Mouse (Mus musculus): ENCODE measurements around the gene Asic3. TPM values are rescaled to one million over a fixed set of nuclear protein-coding genes. Genes with fewer than 3 reads are reported as not detected.

The Asic3 gene
- polyA plus RNA-seq, 1 experiment from 2014 or later = not detected

GRCm38 (mm10) chr5:24445428-24446080, 32.4 kb downstream of the Asic3 start:
- Histone ChIP-seq H3K4me1 (peaks cover 36% of the 10 kb centered on the region), H3K27ac (peak overlapping the region; percentile 78), H3K4me3 (peak overlapping the region; percentile 94), H3K9me3 (replicated peaks) (no peaks in the 10 kb centered on the region), H3K27me3 (peaks cover 12% of the 10 kb centered on the region), H3K9ac (peak overlapping the region; percentile 92), H3K36me3 (ENCODE audit: poor library complexity, severe bottlenecking) (peaks cover 33% of the 10 kb centered on the region), H3K4me2 (peak overlapping the region; percentile 97)
- WGBS = 54% methylated on average over 20 of the region's 20 CpGs
- peak; percentile 1; the same call in 1 of the 2 replicates for ATAC-seq

DNA sequence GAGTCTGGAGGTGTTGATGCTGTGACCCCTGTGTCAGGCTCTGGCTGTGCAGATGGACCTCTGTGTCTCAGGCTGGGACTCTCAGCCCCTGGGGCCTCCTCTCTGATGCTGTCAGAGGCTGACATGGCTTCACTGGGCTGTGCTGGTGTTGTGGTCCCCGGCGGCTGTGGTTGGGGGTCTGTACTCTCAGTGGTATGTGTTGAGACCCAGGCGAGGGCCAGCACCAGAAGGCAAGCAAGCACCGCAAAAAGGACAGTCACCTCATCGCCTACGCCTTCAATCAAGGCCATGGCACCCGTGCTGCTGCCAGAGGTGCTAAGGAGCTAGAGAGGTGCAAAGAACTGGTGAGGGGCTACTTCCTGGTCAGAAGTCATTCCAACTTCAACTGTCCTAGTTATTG, 33.4 kb downstream of the Asic3 start:
- Histone ChIP-seq H3K9ac (no peak overlapping the region), H3K4me3 (peak overlapping the region; percentile 59)
- WGBS = 95% methylated on average over 7 of the region's 7 CpGs

GRCm38 (mm10) chr5:24447624-24448298, 34.6 kb downstream of the Asic3 start, which contains the start of gene Tmub1:
Tmub1 (minus strand) TSS chr5:24447854.
- ATAC-seq = peak; percentile 48
- Histone ChIP-seq H3K4me3 (peak within 1 kb of the TSS; percentile 59), H3K4me2 (peak within 1 kb of the TSS; percentile 87), H3K27ac (peak within 1 kb of the TSS; percentile 10; the same call in 1 of the 2 replicates), H3K9me3 (replicated peaks) (no peaks in the 10 kb centered on the region), H3K9ac (peak within 1 kb of the TSS; percentile 77), H3K4me1 (peaks cover 44% of the 10 kb centered on the region), H3K27me3 (peaks cover 12% of the 10 kb centered on the region), H3K36me3 (ENCODE audit: poor library complexity, severe bottlenecking) (peaks cover 12% of the 10 kb centered on the region)
- WGBS = 1% methylated on average over 34 of the region's 34 CpGs

More for the DNA sequence above, 33.4 kb downstream of the Asic3 start:
- peak overlapping the region; percentile 87 for H3K4me2 ChIP-seq
- H3K4me1 ChIP-seq = peaks cover 43% of the 10 kb centered on the region
- peaks cover 22% of the 10 kb centered on the region for H3K36me3 ChIP-seq (ENCODE audit: poor library complexity, severe bottlenecking)
- no peaks in the 10 kb centered on the region for H3K9me3 ChIP-seq (replicated peaks)
- ATAC-seq = no peak
- peaks cover 12% of the 10 kb centered on the region for H3K27me3 ChIP-seq
- H3K27ac ChIP-seq = no peak overlapping the region

DNA sequence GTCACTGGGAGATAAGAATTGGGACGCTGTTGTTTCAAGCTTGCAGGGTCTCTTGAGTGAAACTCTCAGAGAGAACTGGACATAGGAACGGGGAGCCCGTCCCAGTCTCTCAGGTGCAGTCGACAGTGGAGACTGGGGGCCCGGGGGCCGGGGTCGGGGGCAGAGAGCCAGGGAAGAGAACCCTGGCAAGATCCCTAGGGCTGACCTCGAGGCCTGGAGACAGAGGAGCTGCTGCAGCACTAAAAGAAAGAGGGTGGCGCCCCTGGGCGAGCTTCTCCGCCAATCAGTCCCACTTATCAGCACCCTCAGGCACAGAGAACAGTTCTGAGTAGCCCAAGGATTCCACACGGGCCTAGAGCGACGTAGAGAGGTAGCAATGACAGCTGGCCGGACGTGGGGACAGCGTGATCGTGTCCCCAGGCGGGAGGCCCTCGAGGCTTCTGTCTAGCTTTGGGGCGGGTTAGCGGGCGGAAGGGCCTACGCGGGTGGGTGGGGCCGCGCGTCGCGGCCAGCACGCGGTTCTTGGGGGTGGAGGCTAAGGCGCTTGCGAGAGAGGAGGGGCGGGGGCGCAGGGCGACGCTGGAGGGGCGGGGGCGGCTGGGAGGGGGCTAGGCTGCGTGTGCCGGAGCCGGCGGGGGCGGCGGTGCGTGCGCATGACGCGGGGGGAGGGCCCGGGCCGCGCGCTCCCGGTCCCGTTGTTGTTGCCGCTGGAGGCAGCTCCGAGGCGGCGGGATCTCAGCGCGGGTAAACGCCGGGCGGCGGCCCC, 38.3 kb downstream of the Asic3 start:
- Histone ChIP-seq H3K36me3 (ENCODE audit: poor library complexity, severe bottlenecking) (peaks cover 5% of the 10 kb centered on the region; the same call in 1 of the 2 replicates), H3K9ac (peak overlapping the region; percentile 96), H3K4me2 (peak overlapping the region; percentile 100), H3K27me3 (peaks cover 12% of the 10 kb centered on the region), H3K27ac (peak overlapping the region; percentile 93), H3K9me3 (replicated peaks) (no peaks in the 10 kb centered on the region), H3K4me1 (peaks cover 62% of the 10 kb centered on the region), H3K4me3 (peak overlapping the region; percentile 94)
- ATAC-seq = peak; percentile 73
- WGBS = 2% methylated on average over 37 of the region's 66 CpGs

DNA sequence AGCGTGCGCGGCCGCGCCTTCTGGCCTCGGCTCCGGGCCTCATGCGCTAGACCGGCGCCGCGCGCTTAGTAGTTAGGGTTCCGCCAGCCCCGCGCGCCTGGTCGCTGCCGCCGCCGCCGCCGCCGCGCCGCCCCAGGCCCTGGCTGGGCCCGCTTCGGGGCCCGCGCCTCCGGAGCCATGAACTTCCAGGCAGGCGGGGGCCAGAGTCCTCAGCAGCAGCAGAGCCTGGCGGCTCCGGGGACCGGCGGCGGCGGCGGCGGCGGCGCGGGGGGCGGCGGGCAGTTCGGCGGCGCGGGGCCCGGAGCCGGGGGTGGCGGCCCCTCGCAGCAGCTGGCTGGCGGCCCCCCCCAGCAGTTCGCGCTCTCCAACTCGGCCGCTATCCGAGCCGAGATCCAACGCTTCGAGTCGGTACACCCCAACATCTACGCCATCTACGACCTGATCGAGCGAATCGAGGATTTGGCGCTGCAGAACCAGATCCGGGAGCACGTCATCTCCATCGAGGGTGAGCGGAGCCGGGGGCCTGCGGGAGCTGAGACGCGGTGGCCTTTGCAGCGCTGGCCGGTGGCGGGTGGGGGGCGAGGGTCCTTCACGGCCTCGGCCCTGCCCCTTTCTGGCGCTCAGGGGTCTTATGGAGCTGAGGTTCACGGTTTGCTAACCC, 39.0 kb downstream of the Asic3 start, which contains the start of gene Agap3:
Gene Agap3, plus strand, starts transcription at position 148 of the 661 bp plus-strand sequence.
- peak within 1 kb of the TSS; percentile 94 for H3K4me3 ChIP-seq
- peak within 1 kb of the TSS; percentile 96 for H3K9ac ChIP-seq
- peak within 1 kb of the TSS; percentile 93 for H3K27ac ChIP-seq
- ATAC-seq = peak; percentile 58
- H3K4me2 ChIP-seq = peak within 1 kb of the TSS; percentile 100
- H3K36me3 ChIP-seq (ENCODE audit: poor library complexity, severe bottlenecking) = peaks cover 8% of the 10 kb centered on the region; the same call in 1 of the 2 replicates
- H3K4me1 ChIP-seq = peaks cover 57% of the 10 kb centered on the region
- H3K27me3 ChIP-seq = peaks cover 12% of the 10 kb centered on the region
- under 1% methylated on average over 34 of the region's 85 CpGs for WGBS
- H3K9me3 ChIP-seq (replicated peaks) = no peaks in the 10 kb centered on the region

DNA sequence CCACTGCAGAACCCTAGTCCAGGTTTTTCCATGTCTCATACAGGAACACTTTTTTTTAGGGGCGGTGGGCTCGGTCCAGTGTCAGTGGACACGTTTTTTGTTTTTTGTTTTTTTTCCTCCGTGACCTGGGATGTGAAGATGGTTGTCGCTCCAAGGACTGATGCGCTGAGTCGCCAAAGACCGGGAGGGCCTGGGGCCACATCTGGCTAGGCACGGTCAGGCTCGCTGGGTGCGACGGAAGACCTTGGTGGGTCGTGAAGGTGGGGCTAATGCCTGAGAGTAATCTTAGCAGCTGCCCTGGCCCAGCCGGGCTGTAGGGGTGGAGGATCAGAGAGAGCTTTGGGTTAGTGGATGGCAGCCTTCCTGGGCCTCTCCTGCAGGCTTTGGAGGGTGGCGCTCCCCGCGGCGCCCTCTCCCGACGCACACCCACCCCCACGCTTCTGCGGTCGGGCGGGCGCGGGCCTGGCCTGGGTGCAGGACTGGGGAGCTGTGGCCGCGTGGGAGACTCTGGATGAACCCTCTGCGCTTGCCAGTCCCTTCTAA, 39.6 kb downstream of the Asic3 start:
- Histone ChIP-seq H3K27me3 (peaks cover 12% of the 10 kb centered on the region), H3K27ac (peak overlapping the region; percentile 93), H3K9me3 (replicated peaks) (no peaks in the 10 kb centered on the region), H3K4me3 (peak overlapping the region; percentile 94), H3K4me1 (peaks cover 51% of the 10 kb centered on the region), H3K4me2 (peak overlapping the region; percentile 100), H3K36me3 (ENCODE audit: poor library complexity, severe bottlenecking) (peaks cover 14% of the 10 kb centered on the region; the same call in 1 of the 2 replicates), H3K9ac (peak overlapping the region; percentile 96)
- ATAC-seq = 0 out of 2 replicates have a peak, but pooled peaks have one; percentile 0
- WGBS = under 1% methylated on average over 28 of the region's 29 CpGs

DNA sequence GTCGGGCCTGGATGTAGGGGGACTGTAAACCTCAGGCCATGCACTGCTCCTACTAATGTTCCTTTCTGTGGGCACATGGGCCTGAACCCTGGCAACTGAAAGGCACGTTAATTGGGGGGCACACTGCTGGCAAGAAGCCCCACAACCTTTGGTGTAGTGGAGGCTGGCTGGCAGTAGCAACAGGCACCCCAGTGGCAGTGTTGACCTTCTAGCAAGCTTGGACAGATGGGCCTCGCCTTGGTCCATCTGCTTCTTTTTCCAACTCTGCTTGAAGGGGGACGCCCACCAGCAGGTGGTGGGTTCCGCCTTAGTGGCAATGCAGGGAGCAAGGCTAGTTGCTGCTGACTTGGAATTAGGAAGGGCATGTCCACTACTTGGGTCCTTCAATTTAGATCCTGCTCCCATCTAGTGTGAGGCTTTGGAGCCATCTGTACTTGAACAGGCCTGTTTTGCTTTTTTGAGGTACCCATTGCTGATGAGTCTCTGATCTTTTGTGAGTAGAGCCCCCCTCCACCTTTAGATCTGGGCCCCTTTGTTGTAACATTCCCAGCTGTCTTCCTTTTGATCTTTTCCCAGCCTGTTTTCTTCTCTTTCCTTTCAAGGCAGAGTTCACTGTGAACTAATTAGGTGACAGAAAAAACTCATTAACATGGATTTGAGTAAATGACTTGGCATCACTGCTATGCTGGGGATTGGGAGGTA, 40.2 kb downstream of the Asic3 start:
- WGBS = 4% methylated on average over 5 of the region's 5 CpGs
- Histone ChIP-seq H3K4me1 (peaks cover 46% of the 10 kb centered on the region), H3K9ac (peak overlapping the region; percentile 96), H3K27ac (peak overlapping the region; percentile 93), H3K36me3 (ENCODE audit: poor library complexity, severe bottlenecking) (peaks cover 20% of the 10 kb centered on the region), H3K27me3 (peaks cover 12% of the 10 kb centered on the region), H3K9me3 (replicated peaks) (no peaks in the 10 kb centered on the region), H3K4me2 (peak overlapping the region; percentile 100), H3K4me3 (peak overlapping the region; percentile 94)
- peak; percentile 9; the same call in 1 of the 2 replicates for ATAC-seq

DNA sequence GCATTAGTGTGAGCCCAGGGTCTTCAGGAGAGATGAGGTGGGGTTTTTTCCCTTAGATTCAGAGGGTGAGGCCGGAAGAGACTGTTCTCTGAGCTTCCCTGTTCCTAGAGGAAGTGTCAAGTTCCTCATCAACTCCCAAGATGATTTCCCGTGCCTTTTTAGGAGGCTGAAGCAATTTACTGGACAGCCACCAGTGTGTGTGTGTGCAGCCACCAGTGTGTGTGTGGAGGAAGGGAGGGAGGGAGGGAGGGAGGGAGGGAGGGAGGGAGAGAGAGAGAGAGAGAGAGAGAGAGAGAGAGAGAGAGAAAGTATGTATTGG, 40.8 kb downstream of the Asic3 start:
- peak overlapping the region; percentile 94 for H3K4me3 ChIP-seq
- peaks cover 46% of the 10 kb centered on the region for H3K4me1 ChIP-seq
- ATAC-seq = no peak
- WGBS = 26% methylated on average over 2 of the region's 2 CpGs
- H3K9me3 ChIP-seq (replicated peaks) = no peaks in the 10 kb centered on the region
- H3K27ac ChIP-seq = peak overlapping the region; percentile 93; the same call in 1 of the 2 replicates
- peak overlapping the region; percentile 100 for H3K4me2 ChIP-seq
- H3K27me3 ChIP-seq = peaks cover 7% of the 10 kb centered on the region
- peaks cover 25% of the 10 kb centered on the region for H3K36me3 ChIP-seq (ENCODE audit: poor library complexity, severe bottlenecking)
- H3K9ac ChIP-seq = peak overlapping the region; percentile 96; the same call in 1 of the 2 replicates

GRCm38 (mm10) chr5:24455076-24455475, 41.9 kb downstream of the Asic3 start:
- H3K4me3 ChIP-seq = 0 out of 2 replicates have a peak overlapping the region, but pooled peaks have one; percentile 94
- WGBS = 73% methylated on average over 3 of the region's 3 CpGs
- peaks cover 46% of the 10 kb centered on the region for H3K4me1 ChIP-seq
- H3K27ac ChIP-seq = 0 out of 2 replicates have a peak overlapping the region, but pooled peaks have one; percentile 93
- H3K9ac ChIP-seq = peak overlapping the region; percentile 52
- peaks cover 4% of the 10 kb centered on the region for H3K27me3 ChIP-seq
- no peaks in the 10 kb centered on the region for H3K9me3 ChIP-seq (replicated peaks)
- no peak for ATAC-seq
- peaks cover 30% of the 10 kb centered on the region for H3K36me3 ChIP-seq (ENCODE audit: poor library complexity, severe bottlenecking)
- peak overlapping the region; percentile 100 for H3K4me2 ChIP-seq

DNA sequence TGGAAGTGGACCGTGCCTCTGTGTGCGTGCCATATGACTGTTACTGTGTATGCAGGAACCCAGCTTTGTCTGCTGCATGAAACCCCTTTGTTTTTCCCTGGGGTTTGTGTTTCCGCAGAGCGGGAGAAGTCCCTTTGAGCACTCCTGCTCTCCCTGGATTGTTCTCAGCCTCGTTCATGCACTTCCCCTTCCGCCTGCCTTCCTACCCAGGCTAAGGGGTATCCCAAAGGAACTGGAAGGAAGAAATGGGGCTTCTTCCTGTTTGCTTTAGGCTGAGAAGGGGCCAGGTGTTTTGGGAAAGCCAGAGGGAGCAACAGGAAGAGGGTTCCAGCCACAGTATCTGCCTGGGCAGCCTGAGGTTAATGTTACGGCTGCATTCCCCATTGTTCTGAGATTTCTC, 42.4 kb downstream of the Asic3 start:
- ATAC-seq = no peak
- peak overlapping the region; percentile 4; the same call in 1 of the 2 replicates for H3K4me3 ChIP-seq
- peaks cover 33% of the 10 kb centered on the region for H3K36me3 ChIP-seq (ENCODE audit: poor library complexity, severe bottlenecking)
- no peaks in the 10 kb centered on the region for H3K9me3 ChIP-seq (replicated peaks)
- WGBS = 52% methylated on average over 7 of the region's 7 CpGs
- no peak overlapping the region; the same call in 1 of the 2 replicates for H3K27ac ChIP-seq
- H3K9ac ChIP-seq = peak overlapping the region; percentile 52
- peaks cover 46% of the 10 kb centered on the region for H3K4me1 ChIP-seq
- H3K4me2 ChIP-seq = peak overlapping the region; percentile 100
- no peaks in the 10 kb centered on the region for H3K27me3 ChIP-seq

Data from forebrain, embryonic 13.5 days (tissue).